ENCODE assay signal across 8 mouse cellular contexts in genomic region chr9:35523941-35524411, GRCm38 (mm10). TPM values are rescaled to one million over a fixed set of nuclear protein-coding genes. Genes with fewer than 3 reads are reported as not detected.
DNase-seq lines count a peak whose midpoint lies in the region; ATAC-seq lines count a peak whose summit lies in the region.

No protein-coding gene starts in this region.

- peaks cover 13% of the 10 kb centered on the region for H3K4me1 ChIP-seq in hindbrain, embryonic 14.5 days (replicated peaks; ENCODE audit: control insufficient read depth, insufficient read depth, low read length)

- H3K4me3 ChIP-seq in hindbrain, embryonic 14.5 days (replicated peaks; ENCODE audit: low read length): no peak overlapping the region

- no peak overlapping the region for H3K27ac ChIP-seq in hindbrain, embryonic 14.5 days

- ATAC-seq in hindbrain, embryonic 14.5 days (ENCODE audit: low FRiP score): peak; percentile 73

- DNase-seq in adipocyte (ENCODE audit: low spot score): peak; percentile 83
- peak; percentile 77 to 78 for DNase-seq in cerebellum, postnatal 36 days
- peak; percentile 76 for DNase-seq in gastrocnemius, adult 18-20 months (ENCODE audit: low spot score)
- peak; percentile 79 for DNase-seq in hindbrain, embryonic 14.5 days (ENCODE audit: low spot score)
- peak; percentile 77 to 84 for DNase-seq in layer of hippocampus, postnatal 14 days (ENCODE audit: low spot score in 2 of 2)
- DNase-seq in lung, postnatal 36 days: peak; percentile 81
- DNase-seq in retina, postnatal 7 days (ENCODE audit: low read depth, low spot score): peak; percentile 54
- peak; percentile 41 for DNase-seq in yolk sac, embryonic 10.5 days (ENCODE audit: low spot score)

- peak overlapping the region; percentile 17 for H3K4me2 ChIP-seq in hindbrain, embryonic 14.5 days (replicated peaks)

- H3K36me3 ChIP-seq in hindbrain, embryonic 14.5 days (replicated peaks; ENCODE audit: control insufficient read depth, insufficient read depth): no peaks in the 10 kb centered on the region

- no peaks in the 10 kb centered on the region for H3K9me3 ChIP-seq in hindbrain, embryonic 14.5 days (ENCODE audit: control insufficient read depth, low read length)

- 20% methylated on average over 7 of the region's 7 CpGs for WGBS in hindbrain, embryonic 14.5 days

- H3K9ac ChIP-seq in hindbrain, embryonic 14.5 days: no peak overlapping the region

- H3K27me3 ChIP-seq in hindbrain, embryonic 14.5 days (ENCODE audit: control insufficient read depth, insufficient read depth, low read length): no peaks in the 10 kb centered on the region

RNA-seq across cellular contexts. Expression of gene Gm1113, which starts 5.9 kb away (rescaled TPM):
- total RNA-seq in gastrocnemius, adult 18-20 months (2021): not detected
- polyA plus RNA-seq in hindbrain, embryonic 14.5 days (2014; fragmentation: Nextera tagmentation; extraction: Ambion mirVana): not detected in 2 replicates
- not detected for total RNA-seq in layer of hippocampus, postnatal 14 days (2021)

RNA-seq across cellular contexts. Expression of gene Ddx25, which starts 34.4 kb away (rescaled TPM):
- not detected for total RNA-seq in gastrocnemius, adult 18-20 months (2021)
- 29.3 and 31.8 TPM in 2 replicates for polyA plus RNA-seq in hindbrain, embryonic 14.5 days (2014; fragmentation: Nextera tagmentation; extraction: Ambion mirVana)
- 10 to 100 TPM; 13.8 to 14.7 TPM for total RNA-seq in layer of hippocampus, postnatal 14 days (2021)

RNA-seq across cellular contexts. Expression of gene Pus3, which starts 34.4 kb away (rescaled TPM):
- total RNA-seq in gastrocnemius, adult 18-20 months (2021): 10 to 100 TPM in 1 of 2 experiments, 1 to 10 TPM in 1; 9.2 to 10.3 TPM
- polyA plus RNA-seq in hindbrain, embryonic 14.5 days (2014; fragmentation: Nextera tagmentation; extraction: Ambion mirVana): 15.6 and 19.1 TPM in 2 replicates
- 10 to 100 TPM; 12.7 to 13.7 TPM for total RNA-seq in layer of hippocampus, postnatal 14 days (2021)

RNA-seq across cellular contexts. Expression of gene Pate2, which starts 46.1 kb away (rescaled TPM):
- total RNA-seq in gastrocnemius, adult 18-20 months (2021): not detected
- 0.47 TPM in 2 replicates for polyA plus RNA-seq in hindbrain, embryonic 14.5 days (2014; fragmentation: Nextera tagmentation; extraction: Ambion mirVana)
- total RNA-seq in layer of hippocampus, postnatal 14 days (2021): 1 to 10 TPM in 1 of 2 experiments, under 1 TPM in 1; 0.74 to 1.6 TPM

RNA-seq across cellular contexts. Expression of gene Hyls1, which starts 46.2 kb away (rescaled TPM):
- under 1 TPM; 0.80 to 0.95 TPM for total RNA-seq in gastrocnemius, adult 18-20 months (2021)
- polyA plus RNA-seq in hindbrain, embryonic 14.5 days (2014; fragmentation: Nextera tagmentation; extraction: Ambion mirVana): 14.4 and 18.2 TPM in 2 replicates
- total RNA-seq in layer of hippocampus, postnatal 14 days (2021): 10 to 100 TPM in 1 of 2 experiments, 1 to 10 TPM in 1; 9.2 to 10.6 TPM

Comparison
In these comparisons a context has a peak if more than half of its experiments do, and no peak if none do; other contexts are left out.
1. RNA of gene Ddx25, which starts 34.4 kb away (total RNA-seq): 13.8 to 14.7 TPM in layer of hippocampus, postnatal 14 days; not detected in gastrocnemius, adult 18-20 months; every median in the first group is over 10 times any median in the second.
2. Peak in every context shown above with its lines, with median percentiles within 50 percentile points of each other: DNase-seq.